28 mouse cellular contexts compared by ENCODE assay signal in the genomic region with DNA sequence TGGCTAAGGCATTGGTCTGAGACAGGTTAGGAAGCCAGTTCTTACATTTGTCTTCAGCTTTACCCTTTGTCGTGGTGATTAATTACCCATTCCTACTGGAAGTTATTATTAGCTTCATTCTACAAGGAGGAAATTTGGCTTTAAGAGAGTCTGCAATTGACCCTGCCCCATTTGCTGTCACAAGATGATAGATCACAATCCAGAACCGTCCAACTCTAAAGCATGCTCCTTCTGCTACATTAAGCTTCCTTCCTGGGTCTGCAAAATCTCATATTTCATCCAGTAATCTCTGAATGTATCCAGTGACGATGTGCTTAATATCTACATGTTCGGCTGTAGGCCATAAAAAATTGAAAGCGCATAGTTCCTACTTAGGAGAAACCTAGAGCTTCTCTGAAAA. TPM values are rescaled to one million over a fixed set of nuclear protein-coding genes. Genes with fewer than 3 reads are reported as not detected.
"Had no signal": no experiment of that assay in that cellular context is flagged by ENCODE, and none has a peak within 500 bp of the region (broad histone marks: within the 10 kb centered on the region; RNA-seq: fewer than 3 reads in every experiment).

No protein-coding gene starts in this region.

- H3K9me3 ChIP-seq: limb, embryonic 12.5 days; limb, embryonic 15.5 days; lung, embryonic 15.5 days; midbrain, embryonic 10.5 days; midbrain, embryonic 13.5 days; neural tube, embryonic 13.5 days had no signal

- DNase-seq: left cerebral cortex, postnatal 4 days; liver, postnatal 0 days; lung, postnatal 10 days; lung, postnatal 4 days; retina, postnatal 1 day; right cerebral cortex, postnatal 25 days; spleen, adult 18-20 months; thymus, adult 2 months; thymus, postnatal 14 days; thymus, postnatal 4 days had no signal

- H3K4me1 ChIP-seq: limb, embryonic 12.5 days; limb, embryonic 15.5 days; lung, embryonic 15.5 days; midbrain, embryonic 10.5 days; midbrain, embryonic 13.5 days; neural tube, embryonic 13.5 days had no signal

- H3K27me3 ChIP-seq: limb, embryonic 12.5 days; limb, embryonic 15.5 days; lung, embryonic 15.5 days; midbrain, embryonic 13.5 days; neural tube, embryonic 13.5 days had no signal

- H3K4me2 ChIP-seq: limb, embryonic 12.5 days; limb, embryonic 15.5 days; liver, embryonic 11.5 days; lung, embryonic 15.5 days; midbrain, embryonic 13.5 days; neural tube, embryonic 13.5 days had no signal

- ATAC-seq: intestine, postnatal 0 days; liver, postnatal 0 days; midbrain, embryonic 13.5 days; midbrain, embryonic 16.5 days had no signal

- H3K27ac ChIP-seq: limb, embryonic 12.5 days; limb, embryonic 15.5 days; liver, embryonic 14.5 days; lung, embryonic 15.5 days; midbrain, embryonic 10.5 days; midbrain, embryonic 13.5 days; neural tube, embryonic 13.5 days had no signal

- H3K4me3 ChIP-seq: limb, embryonic 12.5 days; limb, embryonic 15.5 days; lung, embryonic 15.5 days; midbrain, embryonic 10.5 days; midbrain, embryonic 13.5 days; myocyte; neural tube, embryonic 13.5 days had no signal

- H3K36me3 ChIP-seq: limb, embryonic 12.5 days; limb, embryonic 15.5 days; lung, embryonic 15.5 days; midbrain, embryonic 10.5 days; midbrain, embryonic 13.5 days; neural tube, embryonic 13.5 days had no signal

- H3K9ac ChIP-seq: limb, embryonic 12.5 days; limb, embryonic 15.5 days; liver, embryonic 14.5 days; liver, postnatal 0 days; lung, embryonic 15.5 days; midbrain, embryonic 13.5 days; neural tube, embryonic 13.5 days had no signal

RNA-seq across cellular contexts. Expression of gene Nt5c1b, which starts 29.2 kb away (rescaled TPM):
- total RNA-seq: layer of hippocampus, adult 18-20 months; layer of hippocampus, postnatal 14 days; left cerebral cortex, postnatal 14 days; left cerebral cortex, postnatal 4 days; megakaryocyte progenitor cell, adult 5-6 weeks; neutrophil, adult 5-6 weeks had no signal
- polyA plus RNA-seq: intestine, embryonic 14.5 days; intestine, postnatal 0 days; limb, embryonic 12.5 days; limb, embryonic 15.5 days; liver, embryonic 11.5 days; liver, embryonic 14.5 days; liver, postnatal 0 days; lung, embryonic 15.5 days; midbrain, embryonic 10.5 days; midbrain, embryonic 13.5 days; midbrain, embryonic 16.5 days; myocyte; neural tube, embryonic 13.5 days; stomach, embryonic 16.5 days had no signal
